Mouse (Mus musculus): ENCODE results near the gene Cacna1a. TPM values are rescaled to one million over a fixed set of nuclear protein-coding genes. Genes with fewer than 3 reads are reported as not detected.
"Not testable (repeated sequence)": the region's sequence is repeated elsewhere in the genome, so short reads cannot be mapped to it uniquely, and the experiment has no call there.

Gene Cacna1a
- total and polyA plus RNA-seq, 2 experiments from 2014 or later, result 8.6 to 31.1 TPM

DNA sequence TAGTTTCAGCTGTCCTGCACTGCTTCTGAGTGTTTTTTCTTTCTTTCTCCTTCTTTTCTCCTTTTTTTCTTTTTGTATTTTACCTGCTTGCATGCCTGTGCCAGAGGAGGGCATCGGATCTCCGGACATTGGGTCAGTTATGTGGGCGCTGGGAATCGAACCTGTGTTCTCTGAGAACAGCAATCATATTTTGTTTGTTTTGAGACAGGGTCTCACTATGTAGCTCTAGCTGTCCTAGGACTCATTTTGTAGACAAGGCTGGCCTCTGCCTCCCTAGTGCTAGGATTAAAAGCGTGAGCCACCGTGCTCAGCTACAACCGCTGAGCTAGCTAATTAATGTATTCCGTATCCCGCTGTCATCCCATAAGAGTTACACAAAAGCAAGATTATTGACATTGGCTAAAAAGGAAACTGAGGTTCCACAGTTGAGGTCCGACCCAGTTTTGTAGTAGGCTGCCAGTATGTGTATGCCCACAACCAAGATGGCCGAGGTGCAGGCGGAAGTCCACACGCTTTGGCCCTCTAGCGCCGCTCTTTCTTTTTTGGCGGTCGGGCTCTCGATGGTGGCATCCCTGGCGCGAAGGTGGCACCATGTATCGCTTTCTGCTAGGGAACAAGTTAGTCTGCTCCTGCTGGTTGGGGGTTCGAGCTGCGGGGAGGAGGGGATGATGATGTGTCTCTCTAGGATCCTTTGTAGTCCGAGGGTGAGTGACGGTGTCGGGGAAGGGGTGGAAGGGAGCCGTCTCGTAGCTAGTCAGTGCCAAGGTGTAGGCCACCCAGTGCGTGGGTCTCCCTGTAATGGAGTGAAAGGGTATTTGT, 276.5 kb downstream of the Cacna1a start:
- TF ChIP-seq CTCF (IDR thresholded peaks at IDR 0.05; ENCODE audit: low read depth), result peak; percentile 75
- Histone ChIP-seq H3K27ac (ENCODE audit: low read depth, low read length) (peak overlapping the region; percentile 72), H3K36me3 (ENCODE audit: insufficient read depth) (peaks cover 7% of the 10 kb centered on the region; the same call in 1 of the 2 replicates), H3K4me3 (ENCODE audit: low read depth, low read length) (peak overlapping the region; percentile 48), H3K4me2 (ENCODE audit: low read depth) (peak overlapping the region; percentile 62), H3K9me3 (ENCODE audit: low read length) (no peaks in the 10 kb centered on the region), H3K9ac (peak overlapping the region; percentile 56), H3K4me1 (ENCODE audit: insufficient read depth) (peaks cover 7% of the 10 kb centered on the region), H3K27me3 (ENCODE audit: insufficient read depth, low read length) (no peaks in the 10 kb centered on the region)
- 1% methylated on average over 29 of the region's 29 CpGs for WGBS
- ATAC-seq, result peak; percentile 73
- DNase-seq, result peak; percentile 91

DNA sequence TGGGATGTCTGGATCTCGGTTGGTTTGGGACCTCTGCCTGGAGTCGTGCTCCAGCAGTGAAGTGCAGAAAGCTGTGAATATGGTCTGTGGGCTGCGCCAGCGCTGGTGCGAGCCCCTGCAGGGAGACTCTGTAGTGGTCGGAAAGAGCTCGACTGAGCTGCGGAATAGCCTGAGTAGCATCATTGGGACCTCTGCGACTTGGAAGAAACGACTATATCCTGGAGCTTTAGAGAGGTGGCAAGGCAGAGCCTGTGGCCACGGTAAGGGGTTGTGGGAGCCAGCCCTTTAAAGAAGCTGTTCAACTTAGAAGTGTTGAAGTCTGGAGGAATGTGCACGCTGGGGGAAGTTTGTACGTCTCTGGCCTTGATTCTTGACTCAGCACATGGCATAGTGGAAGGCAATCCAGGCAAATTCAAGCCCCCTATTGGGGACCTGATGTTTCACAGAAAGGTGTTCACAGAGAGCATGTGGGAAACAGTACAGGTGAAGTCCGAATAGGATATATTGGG, 277.2 kb downstream of the Cacna1a start:
- ATAC-seq (peak; percentile 17), DNase-seq (no peak)
- WGBS, result 3% methylated on average over 14 of the region's 14 CpGs
- no peaks in the 10 kb centered on the region for H3K9me3 ChIP-seq (ENCODE audit: low read length)
- no peak; the same call in 1 of the 2 replicates for TF ChIP-seq CTCF (IDR thresholded peaks at IDR 0.05; ENCODE audit: low read depth)
- H3K9ac ChIP-seq, result peak overlapping the region; percentile 56
- peak overlapping the region; percentile 72 for H3K27ac ChIP-seq (ENCODE audit: low read depth, low read length)
- H3K36me3 ChIP-seq (ENCODE audit: insufficient read depth), result peaks cover 13% of the 10 kb centered on the region; the same call in 1 of the 2 replicates
- peak overlapping the region; percentile 62 for H3K4me2 ChIP-seq (ENCODE audit: low read depth)
- peaks cover 7% of the 10 kb centered on the region for H3K4me1 ChIP-seq (ENCODE audit: insufficient read depth)
- peak overlapping the region; percentile 48 for H3K4me3 ChIP-seq (ENCODE audit: low read depth, low read length)
- no peaks in the 10 kb centered on the region for H3K27me3 ChIP-seq (ENCODE audit: insufficient read depth, low read length)

DNA sequence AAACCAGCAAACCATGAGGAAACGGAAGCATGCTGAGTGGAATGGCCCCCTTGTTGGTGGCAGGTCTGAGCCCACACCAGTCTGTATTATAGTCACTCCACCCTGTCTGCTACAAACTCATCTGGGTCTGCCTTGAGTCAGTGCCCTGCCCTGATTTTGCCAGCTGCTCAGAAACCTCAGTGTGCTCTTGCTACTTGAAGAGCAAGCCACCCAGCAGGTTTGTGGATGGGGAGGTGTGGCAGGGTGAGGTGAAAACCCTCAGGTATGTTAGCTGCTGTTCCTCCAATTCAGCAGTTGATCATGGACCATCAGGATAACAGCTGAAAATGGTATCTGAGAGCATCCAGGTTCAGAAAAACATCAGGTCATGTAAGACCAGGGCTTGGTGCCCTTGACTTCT, 279.8 kb downstream of the Cacna1a start:
- H3K36me3 ChIP-seq (ENCODE audit: insufficient read depth), result peaks cover 25% of the 10 kb centered on the region
- H3K9me3 ChIP-seq (ENCODE audit: low read length), result no peaks in the 10 kb centered on the region
- 87% methylated on average over 1 of the region's 1 CpGs for WGBS
- no peaks in the 10 kb centered on the region for H3K27me3 ChIP-seq (ENCODE audit: insufficient read depth, low read length)
- H3K27ac ChIP-seq (ENCODE audit: low read depth, low read length), result no peak overlapping the region
- peaks cover 5% of the 10 kb centered on the region for H3K4me1 ChIP-seq (ENCODE audit: insufficient read depth)
- DNase-seq, result no peak
- no peak overlapping the region for H3K4me3 ChIP-seq (ENCODE audit: low read depth, low read length)
- H3K4me2 ChIP-seq (ENCODE audit: low read depth), result no peak overlapping the region
- no peak for ATAC-seq
- H3K9ac ChIP-seq, result no peak overlapping the region
- TF ChIP-seq CTCF (IDR thresholded peaks at IDR 0.05; ENCODE audit: low read depth), result no peak

DNA sequence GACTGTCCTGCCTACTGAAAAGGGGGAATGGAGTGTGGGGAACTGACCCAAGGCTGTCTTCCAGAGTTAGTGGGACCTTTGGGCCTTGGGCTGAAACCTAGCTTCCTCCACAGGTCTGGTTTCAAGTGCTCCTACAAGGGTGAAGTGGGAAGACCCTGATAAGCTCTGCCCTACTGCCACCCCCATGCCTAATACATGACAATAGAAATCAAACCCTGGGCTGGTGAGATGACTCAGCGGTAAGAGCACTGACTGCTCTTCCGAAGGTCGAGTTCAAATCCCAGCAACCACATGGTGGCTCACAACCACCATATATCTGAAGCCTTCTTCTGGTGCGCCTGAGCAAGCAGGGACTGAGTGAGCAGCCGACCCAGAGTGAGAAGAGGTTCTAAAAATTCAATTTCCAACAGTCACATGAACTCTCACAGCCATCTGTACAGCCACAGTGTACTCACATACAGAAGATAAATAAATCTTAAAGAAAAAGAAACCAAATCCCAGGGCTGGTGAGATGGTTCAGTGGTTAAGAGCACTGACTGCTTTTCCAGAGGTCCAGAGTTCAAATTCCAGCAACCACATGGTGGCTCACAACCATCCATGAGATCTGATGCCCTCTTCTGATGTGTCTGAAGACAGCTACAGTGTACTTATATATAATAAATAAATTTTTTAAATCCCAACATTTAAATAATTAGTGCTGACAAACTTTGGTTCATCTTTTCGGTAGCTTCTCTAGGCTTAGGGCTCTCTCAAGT, 280.7 kb downstream of the Cacna1a start:
- no peak for TF ChIP-seq CTCF (IDR thresholded peaks at IDR 0.05; ENCODE audit: low read depth)
- H3K4me1 ChIP-seq (ENCODE audit: insufficient read depth), result no peaks in the 10 kb centered on the region
- H3K9ac ChIP-seq, result no peak overlapping the region
- no peak overlapping the region for H3K4me2 ChIP-seq (ENCODE audit: low read depth)
- WGBS, result 80% methylated on average over 6 of the region's 6 CpGs
- no peaks in the 10 kb centered on the region for H3K27me3 ChIP-seq (ENCODE audit: insufficient read depth, low read length)
- no peak overlapping the region for H3K27ac ChIP-seq (ENCODE audit: low read depth, low read length)
- no peak for ATAC-seq
- peaks cover 32% of the 10 kb centered on the region for H3K36me3 ChIP-seq (ENCODE audit: insufficient read depth)
- no peak overlapping the region for H3K4me3 ChIP-seq (ENCODE audit: low read depth, low read length)
- no peaks in the 10 kb centered on the region for H3K9me3 ChIP-seq (ENCODE audit: low read length)
- no peak for DNase-seq

DNA sequence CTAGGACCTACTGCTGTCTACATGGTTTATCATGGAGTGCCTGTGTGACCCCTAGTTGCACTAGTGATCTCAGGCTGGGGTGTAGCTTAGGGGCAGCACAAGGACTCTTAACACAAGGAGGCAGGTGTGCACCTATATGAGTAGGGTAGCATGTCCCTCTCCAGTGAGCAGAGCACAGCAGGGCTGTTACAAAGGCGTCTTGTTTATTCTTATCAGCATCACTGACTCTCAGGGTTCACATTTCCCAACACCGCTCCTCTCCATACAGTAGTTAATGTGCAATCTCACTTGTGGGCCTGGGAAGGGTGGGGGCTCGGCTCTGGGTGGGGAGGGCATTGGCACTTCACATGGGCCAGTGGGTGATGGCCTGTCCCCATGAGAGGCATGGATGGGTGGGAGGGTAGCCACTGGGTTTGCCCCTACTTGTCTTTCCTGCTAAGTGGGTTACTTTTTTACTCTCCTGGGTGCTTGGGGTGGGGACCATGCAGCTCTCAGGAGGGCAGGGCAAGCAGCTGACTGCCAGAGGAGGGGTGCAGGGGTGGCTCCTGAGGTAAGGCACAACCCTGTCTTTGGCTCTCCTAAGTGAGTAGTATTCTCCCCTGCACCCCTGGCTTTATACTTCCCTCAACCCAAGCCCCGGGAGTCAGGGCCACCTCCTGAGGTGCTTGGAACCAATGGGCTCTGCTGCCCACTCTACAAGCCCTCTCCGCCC, 282.2 kb downstream of the Cacna1a start:
- not testable (repeated sequence) for ATAC-seq; DNase-seq; H3K9me3 ChIP-seq (ENCODE audit: low read length); H3K27me3 ChIP-seq (ENCODE audit: insufficient read depth, low read length); H3K27ac ChIP-seq (ENCODE audit: low read depth, low read length); H3K4me3 ChIP-seq (ENCODE audit: low read depth, low read length); H3K4me1 ChIP-seq (ENCODE audit: insufficient read depth); H3K4me2 ChIP-seq (ENCODE audit: low read depth); H3K9ac ChIP-seq
- WGBS, result 95% methylated on average over 5 of the region's 5 CpGs
- peaks cover 44% of the 10 kb centered on the region for H3K36me3 ChIP-seq (ENCODE audit: insufficient read depth)

DNA sequence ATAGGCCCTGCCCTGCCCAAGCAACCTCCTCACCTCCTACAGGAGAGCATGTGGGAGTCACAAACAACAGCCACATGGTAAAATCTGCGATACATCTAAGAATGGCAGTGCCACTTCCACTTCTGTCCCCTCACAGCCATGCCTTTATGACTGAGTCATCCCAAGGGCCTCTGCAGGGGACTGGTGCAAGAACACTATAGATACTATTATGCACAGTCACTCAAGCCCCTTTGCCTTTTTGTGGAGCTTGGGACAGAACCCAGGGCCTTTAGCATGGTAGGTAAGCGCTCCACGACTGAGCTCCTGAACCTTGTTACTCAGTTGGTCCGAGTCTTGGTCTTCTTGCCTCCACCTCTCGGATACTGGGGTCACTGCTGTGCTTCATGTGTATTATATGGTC, 289.1 kb downstream of the Cacna1a start:
- Histone ChIP-seq H3K27me3 (ENCODE audit: insufficient read depth, low read length) (no peaks in the 10 kb centered on the region), H3K9ac (no peak overlapping the region), H3K4me1 (ENCODE audit: insufficient read depth) (no peaks in the 10 kb centered on the region), H3K4me2 (ENCODE audit: low read depth) (no peak overlapping the region), H3K9me3 (ENCODE audit: low read length) (no peaks in the 10 kb centered on the region), H3K36me3 (ENCODE audit: insufficient read depth) (peaks cover 38% of the 10 kb centered on the region), H3K4me3 (ENCODE audit: low read depth, low read length) (no peak overlapping the region), H3K27ac (ENCODE audit: low read depth, low read length) (no peak overlapping the region)
- 94% methylated on average over 5 of the region's 5 CpGs for WGBS
- DNase-seq (no peak), ATAC-seq (no peak)
- no peak for TF ChIP-seq CTCF (IDR thresholded peaks at IDR 0.05; ENCODE audit: low read depth)
